Mouse (Mus musculus) gastrocnemius, postnatal 10 days (tissue): Measurements from ENCODE around the gene Car12. TPM values are rescaled to one million over a fixed set of nuclear protein-coding genes. Genes with fewer than 3 reads are reported as not detected.

ENCODE experiments used
- DNase-seq: peaks from one replicate; pipeline ENCODE4 v3.0.0; 2021; ENCODE audit warnings: mixed read lengths
- total RNA-seq, 2 experiments: library from RNA; stranded (reverse); gene quantifications; 2 replicates each; pipeline ENCODE4 v1.2.3; 2021

The Car12 gene
- total RNA-seq, 2 experiments from 2014 or later, result 1.2 to 2.4 TPM

DNA sequence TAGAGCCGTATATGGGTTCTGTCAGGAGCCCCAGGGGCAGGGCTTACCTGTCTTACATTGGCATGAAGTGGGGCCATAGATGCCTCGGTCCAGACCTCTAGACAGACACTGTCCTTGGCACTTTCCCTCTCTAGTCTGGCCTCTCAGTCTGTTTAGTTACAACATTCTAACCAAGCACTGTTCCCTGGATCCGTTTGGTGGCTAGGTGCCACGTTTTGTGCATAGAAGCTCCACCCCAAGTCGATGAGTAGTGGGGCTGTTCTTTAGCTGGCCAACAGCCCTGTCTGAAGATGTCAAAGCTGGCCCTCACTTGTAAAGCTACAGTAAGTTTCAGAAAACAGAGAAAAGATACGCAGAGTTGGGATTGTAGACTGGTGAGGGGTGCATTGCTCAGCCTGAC lies 2.9 kb upstream of the Car12 start:
- DNase-seq, result peak; percentile 48

DNA sequence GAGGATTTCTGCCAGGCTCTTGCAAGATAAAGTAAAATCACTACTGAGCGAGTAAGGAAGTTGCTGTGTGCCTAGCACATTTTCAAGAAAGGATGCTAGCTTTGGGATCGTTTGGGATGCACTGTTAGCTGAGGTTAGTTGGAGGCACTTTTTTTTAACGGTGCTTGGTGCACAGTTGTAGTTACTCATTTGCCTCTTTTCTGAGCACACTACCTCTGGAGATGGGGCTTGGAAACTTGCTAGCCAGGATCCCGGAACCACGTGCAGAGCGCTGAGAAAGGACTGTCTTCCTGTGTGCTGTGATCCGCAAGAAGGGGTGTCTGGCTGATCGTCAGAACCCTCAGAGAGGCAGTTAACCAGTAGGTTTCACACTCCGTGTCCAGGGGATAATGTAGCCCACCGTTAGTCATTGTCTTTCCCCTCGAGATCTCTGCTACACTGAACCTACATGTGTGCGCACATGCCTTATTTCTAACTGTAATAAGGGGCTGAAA lies 583 bp downstream of the Car12 start:
- DNase-seq, result no peak

DNA sequence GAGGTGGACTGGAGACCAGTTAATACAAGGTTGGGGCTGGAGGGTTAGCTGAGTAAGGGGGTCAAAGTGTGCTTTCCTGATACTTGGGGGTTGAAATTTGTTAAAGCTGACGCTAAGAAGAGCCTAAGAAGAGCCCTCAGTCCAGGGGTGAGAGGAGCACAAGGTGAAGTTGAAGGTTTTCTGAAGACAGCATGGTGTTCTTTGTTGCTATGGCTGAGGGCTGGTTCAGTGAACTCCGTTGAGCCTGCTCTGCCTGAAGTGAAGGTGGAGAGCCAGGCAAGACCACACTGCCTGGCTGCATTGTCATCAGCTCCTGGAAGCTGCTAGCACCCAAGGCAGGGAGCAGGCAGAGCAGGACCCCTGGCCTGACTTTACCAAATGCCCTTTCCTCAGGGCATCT lies 1.9 kb downstream of the Car12 start:
- DNase-seq, result no peak

DNA sequence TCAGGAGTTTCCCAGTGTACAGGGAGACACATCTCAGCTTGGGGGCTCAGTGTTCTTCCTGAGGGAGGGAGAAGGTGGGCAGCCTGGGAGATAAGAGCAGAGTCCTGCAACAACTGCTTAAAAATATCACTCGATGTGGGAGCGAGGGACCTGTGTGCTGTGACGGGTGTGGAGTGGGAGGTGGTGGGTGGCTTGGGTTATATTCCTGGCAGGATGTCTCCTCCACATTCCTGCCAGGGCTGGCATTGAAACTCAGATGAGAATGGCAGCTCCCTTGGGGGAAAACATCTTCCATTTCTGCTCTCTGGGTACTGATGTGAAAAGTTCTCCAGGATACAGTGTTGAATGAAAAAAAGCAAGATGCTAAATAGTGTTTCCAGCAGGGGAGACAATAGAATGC lies 3.0 kb downstream of the Car12 start:
- no peak for DNase-seq

DNA sequence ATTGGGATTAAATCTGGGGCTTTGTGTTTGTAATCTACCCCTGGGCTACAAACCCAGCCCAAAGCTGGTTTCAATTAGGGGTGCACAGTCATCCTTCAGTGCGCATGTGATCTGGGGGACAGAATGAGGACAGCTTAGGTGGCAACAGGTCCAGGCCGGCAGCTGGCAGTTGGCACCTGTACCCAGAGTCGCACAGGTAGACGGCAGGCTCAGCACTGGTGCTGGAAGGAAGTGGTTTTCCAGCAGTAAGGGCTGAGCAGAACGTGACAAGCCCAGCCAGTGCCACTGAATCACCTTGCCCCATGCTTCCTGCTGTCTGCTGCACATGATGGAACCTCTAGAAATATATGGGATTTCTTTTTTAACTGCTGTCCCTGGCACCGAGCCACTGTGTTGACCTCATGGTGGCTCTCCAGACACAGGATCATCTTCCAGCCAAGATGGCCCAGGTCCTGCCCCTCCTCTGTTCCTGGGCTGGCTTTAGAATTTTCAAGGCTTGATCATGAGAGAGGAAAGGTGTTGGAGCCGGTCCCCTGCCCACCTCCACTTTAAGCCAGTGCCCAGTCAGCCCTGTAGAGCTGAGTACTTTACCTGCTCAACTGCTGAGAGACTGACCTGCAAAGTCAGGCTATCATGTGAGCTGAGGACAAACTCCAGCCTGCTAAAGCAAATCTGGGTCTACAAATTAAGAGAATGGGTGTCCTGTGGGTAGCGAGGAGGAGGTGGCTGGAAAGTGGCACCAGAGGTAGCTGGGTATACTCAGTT lies 7.4 kb downstream of the Car12 start:
- no peak for DNase-seq

DNA sequence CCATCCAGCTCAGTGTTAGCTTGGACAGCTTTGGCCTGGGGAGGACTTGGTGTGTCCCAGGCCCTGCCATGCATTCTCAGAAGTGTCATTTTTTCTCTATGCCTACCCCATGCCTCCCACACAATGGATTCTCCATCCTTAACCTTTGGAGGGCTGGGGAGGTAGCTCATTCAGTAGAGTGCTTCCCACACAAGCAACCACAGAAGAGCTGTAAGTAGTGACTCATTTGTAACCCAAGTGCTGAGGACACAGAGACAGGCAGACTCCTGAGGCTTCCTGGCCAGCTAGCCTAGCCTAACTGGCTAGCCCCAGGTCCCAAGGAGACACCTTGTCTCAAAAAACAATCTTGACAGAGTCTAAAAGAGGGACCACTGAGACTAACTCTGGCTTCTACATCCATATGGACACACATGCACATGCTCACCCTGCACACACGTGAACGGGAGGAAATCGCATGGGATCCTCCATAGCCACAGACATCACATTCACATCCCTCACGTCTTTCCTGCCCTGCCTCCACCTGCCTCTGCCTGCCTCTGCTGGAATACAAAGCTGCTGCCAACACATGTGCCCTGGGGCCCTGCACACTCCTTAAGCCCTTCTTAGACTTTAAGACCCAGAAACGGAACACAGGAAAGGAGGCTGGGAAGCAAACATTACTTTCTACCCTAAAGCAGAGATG lies 8.8 kb downstream of the Car12 start:
- no peak for DNase-seq

DNA sequence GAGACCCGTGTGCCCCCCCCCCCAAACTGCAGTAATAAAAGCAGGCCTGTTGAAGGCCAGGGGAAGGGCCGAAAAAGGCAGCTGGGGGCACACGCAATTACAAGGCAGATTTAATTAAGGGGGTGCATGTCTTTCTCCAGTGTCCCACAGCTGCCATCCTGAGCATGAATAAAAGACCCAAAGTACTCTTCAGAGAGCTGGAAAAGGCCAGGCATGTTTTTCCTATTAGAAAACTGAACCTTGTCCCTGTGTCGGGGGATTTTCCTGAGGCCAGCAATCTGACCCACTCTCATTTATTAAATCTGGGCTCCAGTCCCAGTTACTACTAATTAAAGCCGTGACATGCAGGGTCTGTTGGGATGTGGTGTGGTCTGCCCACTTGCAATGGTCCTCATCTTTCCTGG lies 9.4 kb downstream of the Car12 start:
- DNase-seq, result no peak

DNA sequence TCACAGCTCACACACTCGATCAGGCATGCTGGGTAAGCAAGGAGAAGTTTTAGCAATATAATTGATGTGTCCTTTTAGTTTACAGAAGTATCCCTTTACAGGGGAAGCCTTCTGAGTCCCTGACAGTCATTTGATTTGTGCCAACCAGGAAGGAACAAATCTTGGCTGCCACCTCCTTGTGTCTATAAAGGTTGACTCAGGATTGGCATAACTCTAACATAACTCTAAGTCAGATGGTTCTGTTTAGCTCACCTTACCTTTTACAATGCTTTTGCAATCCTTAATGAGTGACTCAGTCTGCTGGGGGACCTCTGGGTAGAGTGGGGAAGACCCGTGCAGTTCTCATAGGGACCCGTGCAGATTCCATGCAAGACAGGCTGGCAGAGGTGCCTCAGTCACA lies 12.1 kb downstream of the Car12 start:
- no peak for DNase-seq

DNA sequence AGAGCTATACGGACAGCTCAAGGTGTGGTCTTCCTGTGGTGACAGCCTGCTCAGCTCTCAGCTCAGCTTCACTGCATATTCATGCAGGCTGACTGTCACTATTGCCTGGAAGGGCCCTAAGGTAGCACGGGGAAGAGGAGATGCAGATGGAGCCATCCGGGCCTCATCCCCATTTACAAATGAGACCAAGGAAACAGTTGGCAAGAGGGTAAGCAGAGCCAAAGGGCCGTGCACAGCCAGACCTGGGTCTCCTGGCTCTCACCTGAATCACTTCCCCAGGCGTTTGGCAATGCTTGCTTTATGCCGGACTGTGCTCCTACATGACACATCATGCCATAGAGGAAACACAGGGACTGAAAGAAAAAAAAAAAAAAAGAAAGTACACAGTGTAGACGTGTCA lies 13.8 kb downstream of the Car12 start:
- DNase-seq, result no peak

DNA sequence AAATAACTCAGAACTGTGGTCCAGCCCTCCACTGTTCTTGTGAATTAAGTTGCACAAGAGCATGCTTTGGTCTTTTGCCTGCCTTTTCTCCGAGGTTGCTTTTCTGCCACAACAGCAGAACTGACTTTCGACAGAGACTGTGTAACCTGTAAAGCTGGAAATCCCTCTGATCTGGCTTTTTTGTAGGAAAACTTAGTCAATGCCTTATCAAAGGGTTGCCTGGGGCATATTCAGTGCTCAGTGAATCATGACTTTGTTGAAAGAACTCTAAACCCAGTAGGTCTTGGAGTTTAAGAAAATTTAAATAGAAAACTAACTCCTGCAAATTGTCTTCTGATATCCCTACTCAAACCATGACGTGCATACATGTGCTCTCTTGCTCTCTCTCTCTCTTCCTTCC lies 17.1 kb downstream of the Car12 start:
- DNase-seq, result no peak

DNA sequence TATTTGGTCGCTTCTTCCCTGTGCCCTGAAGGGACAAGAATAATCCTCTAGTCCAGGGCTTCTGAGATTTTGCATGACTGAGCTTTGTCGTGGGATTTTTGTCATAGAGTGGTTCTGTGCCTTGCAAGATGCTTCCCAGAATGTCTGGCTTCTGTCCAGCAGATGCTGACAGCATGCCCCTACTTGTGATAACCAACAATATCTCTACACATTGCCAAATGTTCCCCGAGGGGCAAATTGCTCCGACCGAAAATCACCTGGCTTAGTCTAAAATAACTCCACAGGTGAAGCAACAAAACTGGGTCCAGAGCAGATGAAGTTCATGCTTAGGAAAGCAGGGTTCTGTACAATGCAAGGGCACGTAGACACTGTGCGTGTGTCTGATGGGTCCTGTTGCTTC lies 17.8 kb downstream of the Car12 start:
- DNase-seq, result no peak

DNA sequence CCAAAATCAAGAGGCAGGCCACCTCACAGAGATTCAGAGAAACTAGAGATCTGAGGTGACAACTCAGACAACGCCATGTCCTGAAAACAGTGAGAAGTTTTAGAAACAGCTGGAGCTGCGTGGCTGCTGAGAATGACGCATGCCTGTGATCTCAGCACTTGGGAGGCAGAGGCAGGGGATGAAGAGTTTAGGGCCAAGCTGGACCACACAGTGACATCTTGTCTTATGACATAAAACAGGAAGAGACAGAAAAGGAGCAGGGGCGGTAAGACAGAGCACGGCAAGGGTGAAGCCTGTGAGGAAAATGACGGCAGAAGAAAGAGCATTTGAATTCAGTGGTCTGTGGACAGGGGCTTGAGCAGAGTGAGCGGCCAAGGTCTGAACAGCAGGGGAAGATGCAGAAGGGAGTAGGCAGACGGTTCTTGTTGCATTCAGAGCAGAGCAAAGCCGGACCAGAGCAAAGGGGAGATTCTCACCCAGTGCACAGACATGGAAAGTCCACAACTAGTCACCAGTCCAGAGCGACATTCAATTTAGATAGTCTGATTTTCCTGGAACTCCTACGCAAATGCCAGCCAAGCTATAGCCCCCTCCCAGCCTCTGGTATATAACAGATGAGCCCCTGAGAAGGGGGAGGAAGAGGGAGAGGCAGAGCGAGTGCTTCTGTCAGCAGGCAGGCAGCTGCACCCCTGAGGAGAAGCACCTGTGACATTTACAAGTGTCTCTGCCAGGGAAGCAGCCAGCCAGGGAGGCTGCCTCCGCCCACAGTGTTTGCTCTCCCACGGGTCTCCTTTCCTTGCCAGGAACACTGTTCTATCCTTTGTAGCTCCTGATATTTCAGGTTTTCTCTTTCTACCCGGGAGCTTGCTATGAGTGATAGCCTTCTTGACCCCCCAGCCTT lies 19.6 kb downstream of the Car12 start:
- DNase-seq, result no peak

DNA sequence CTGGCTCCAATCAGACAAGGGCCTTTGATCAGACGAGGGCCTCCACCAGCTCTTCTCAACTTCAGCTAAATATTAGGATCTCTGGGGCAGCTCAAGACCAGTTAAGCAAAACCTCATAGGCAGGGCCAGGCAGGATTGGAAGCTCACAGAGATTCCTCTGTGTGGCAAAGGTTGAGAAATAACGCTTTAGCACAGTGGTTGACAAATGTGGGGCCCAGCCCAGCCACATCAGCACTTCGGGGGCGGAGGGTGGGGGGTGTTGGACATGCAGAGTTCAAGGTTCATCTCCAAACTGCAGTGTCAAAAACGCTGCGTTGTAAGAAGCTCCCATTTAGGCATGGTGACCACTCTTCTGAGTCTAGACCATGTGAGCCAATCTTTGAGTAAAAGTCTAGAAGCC lies 21.1 kb downstream of the Car12 start:
- no peak for DNase-seq

DNA sequence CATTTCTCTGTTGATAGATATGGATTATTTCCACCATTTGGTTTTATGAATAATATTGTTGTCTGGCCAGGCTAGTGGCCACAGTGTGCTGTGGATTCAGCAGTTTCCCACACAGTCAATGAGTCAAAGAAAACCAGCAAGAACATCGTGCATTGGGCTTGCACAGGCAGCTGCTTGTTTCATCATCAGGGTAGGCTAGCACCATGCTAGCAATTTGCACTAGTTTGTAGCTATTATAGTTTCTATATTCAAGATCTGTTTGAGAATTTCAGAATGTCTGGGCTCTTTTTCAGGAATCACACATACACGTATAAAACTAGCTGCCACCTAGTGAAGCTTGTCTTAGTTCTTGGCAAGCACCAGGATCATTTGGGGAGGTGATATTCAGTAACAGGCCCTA lies 21.6 kb downstream of the Car12 start:
- no peak for DNase-seq

DNA sequence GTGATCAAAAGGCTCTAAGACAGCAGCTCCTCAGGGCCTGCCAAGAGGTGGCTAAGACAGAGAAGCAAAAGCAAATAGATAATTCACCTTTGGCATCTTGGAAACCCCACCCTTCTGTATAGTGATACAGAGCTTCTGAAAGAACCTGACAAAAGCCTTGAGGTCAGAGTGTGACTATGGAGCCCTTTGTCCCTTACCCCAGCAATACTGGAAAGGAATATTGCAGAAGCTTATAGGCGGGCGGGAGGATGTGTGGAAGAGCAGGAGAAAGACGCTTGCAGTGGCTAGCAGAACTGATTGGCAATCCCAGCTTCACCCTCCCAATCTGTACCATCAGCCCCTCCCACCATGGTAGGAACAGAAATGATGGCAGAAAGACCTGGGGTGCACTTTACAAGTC lies 22.5 kb downstream of the Car12 start:
- no peak for DNase-seq

DNA sequence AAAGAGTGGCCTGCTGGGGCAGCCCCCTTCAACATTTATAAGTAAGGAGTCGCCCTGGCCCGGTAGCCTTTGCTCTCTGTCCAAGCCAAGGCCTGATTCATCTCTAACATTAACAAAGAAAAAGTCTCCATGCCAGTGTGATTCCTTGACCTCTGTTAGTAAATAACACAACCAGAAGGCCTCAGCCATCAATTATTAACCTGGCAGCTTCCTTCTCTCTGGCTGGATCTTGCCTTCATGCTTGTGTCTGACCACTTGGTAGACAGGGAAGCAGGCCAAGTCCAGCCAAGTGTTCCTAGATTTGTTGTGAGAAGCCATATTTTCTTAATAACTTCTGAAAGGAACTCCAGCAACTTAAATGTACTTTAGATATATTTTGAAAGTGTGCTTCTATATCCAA lies 23.1 kb downstream of the Car12 start:
- DNase-seq, result no peak

DNA sequence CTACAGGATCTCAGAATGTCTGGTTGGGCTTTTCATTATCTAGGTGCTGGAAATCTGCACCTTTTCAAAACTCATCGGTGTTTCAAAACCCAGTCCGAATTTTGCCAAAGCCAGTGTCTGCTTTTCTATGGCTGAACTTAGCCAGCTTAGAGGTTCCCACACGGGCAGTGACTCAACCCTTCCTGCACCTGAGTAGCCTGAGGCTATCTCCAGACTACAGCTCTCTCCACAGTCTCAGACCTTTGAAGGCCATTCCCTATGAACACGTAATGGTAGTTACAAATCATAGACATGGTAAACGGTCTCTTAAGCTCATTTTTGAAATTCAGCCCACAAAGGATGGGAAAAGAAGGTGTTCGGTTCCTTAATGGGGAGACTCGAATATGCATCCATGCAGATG lies 26.0 kb downstream of the Car12 start:
- DNase-seq, result no peak

DNA sequence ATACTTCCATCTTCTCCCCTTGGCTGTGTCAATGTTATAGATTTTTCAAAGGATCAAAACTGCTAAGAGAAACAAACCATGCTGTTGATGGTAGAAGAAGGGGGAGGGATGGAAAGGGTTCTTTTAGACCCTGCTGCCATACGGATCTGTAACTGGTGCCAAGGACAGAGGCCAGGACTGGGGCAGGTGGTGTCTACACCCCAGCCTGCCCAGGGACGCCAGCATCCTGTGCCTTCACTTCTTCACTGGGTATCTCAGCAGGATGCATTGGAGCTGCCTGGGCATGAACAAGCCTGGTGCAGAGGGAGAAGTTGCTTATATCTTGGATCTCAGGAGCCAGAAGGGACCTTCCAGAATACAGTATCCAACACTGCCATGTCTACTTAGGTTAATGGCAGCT lies 31.0 kb downstream of the Car12 start:
- DNase-seq, result no peak

DNA sequence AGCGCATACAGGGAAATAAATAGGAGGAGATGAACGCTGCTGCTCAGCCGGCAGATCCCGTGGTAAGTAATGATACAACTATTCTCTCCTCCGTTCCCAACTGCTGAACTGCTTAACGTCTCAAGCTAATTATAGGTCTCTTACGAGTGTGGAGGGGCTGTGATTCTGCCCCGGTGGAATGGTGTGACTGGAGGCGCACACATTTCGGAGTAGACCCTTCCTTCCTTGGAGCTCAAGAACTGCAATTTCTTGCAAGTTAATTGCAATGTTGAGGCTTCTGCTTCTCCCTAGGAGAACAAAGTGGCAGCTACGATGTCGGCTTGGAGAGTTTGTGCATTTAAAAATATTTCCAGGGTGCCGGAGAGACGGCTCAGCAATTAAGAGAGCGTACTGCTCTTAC lies 34.9 kb downstream of the Car12 start:
- no peak for DNase-seq

DNA sequence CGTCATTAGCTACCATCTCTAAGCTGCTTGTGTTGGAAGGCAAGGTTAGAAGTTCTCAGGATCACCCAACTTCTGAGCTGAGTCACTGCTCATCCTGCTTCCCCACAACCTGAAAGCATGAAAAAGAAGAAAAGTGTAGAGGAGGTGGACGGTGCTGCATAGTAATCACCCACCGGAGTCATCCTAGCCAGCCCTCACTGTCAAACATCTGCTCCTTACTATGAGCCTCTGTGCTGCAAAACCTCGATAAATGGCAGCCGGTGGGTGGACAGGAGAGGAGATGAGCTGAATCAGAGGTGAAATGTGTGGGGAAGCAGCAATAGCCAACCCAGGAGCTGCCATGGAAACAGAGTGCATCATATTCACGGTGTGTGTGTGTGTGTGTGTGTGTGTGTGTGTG lies 39.4 kb downstream of the Car12 start:
- no peak for DNase-seq

DNA sequence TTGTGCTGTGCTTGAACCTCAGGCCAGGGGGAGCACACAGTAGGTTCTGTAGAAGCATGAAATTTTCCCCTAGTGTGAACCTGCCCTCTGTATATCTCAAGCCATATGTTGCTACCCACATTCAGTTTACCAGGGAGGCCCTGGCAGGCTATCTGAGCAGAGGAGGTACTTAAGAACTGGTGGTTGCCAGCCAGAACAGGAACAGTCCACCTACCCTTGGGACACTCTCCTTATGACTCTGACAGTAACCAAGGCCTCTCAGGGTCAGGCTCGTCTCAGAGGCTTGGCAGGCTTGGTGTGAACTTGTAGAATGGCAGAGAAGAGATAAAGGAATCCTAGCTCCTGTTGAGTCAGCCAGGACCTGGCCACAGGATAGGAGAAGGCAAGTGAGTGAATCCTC lies 47.5 kb downstream of the Car12 start:
- DNase-seq, result no peak

DNA sequence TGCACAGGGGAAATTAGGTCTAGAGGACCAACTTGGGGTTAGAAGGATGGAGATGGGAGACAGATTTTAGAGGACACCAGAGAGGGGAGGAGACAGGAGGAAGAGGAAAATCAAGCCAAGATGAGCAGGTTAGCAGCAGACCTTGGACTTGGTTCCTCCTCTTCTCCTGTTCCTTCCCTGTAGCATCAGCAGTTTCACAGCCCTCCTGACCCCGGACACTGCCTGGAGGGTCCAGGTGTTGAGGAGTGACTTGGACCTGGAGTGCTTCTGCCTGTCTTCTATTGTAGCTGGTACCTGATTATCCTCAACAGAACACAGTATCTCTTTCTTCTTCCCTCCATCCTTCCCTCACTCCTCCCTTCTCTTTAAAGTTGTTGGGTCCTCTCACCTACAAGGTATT lies 55.2 kb downstream of the Car12 start:
- DNase-seq, result no peak

DNA sequence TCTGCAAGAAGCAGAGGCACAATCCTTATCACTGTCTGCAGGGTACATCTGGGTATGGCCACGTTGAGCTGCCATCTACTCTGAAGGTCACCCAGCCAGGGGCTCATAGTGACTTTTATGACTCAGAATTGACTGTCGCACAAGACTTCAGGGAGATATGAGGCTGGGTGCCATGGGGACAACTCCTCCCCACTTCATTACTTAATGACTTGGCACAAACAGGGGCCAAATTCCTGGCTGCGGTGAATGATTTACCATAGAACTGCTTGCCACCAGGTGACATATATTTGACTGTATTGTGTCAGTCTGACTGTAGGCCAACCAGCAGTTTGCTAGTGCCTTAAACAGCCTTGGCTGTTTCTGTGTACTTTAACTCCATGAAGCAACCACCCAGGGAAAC lies 55.8 kb downstream of the Car12 start:
- DNase-seq, result no peak
